Mouse (Mus musculus) megakaryocyte-erythroid progenitor cell, adult 5-6 weeks (primary cell): ENCODE results near the gene Zscan26. TPM values are rescaled to one million over a fixed set of nuclear protein-coding genes. Genes with fewer than 3 reads are reported as not detected.

Source experiments
- ATAC-seq: replicated peaks from 2 replicates; pipeline ENCODE4 v1.8.0; 2016; ENCODE audit warnings: mild to moderate bottlenecking, inconsistent platforms; ENCODE audit not compliant: severe bottlenecking, poor library complexity, low FRiP score, low TSS enrichment
- total RNA-seq, 2 experiments: library from RNA; stranded (forward) in 1 of 2; stranded (reverse) in 1 of 2; fragments of 200-1000, 215-1000 nt in 1 of 2; fragments of >200 nt in 1 of 2; fragmentation: Nextera tagmentation in 1 of 2; gene quantifications; 2 replicates each; pipeline ENCODE4 v1.2.3; 2014 to 2017

The Zscan26 gene
- total RNA-seq, 2 experiments from 2014 or later: 16.8 to 23.8 TPM

DNA sequence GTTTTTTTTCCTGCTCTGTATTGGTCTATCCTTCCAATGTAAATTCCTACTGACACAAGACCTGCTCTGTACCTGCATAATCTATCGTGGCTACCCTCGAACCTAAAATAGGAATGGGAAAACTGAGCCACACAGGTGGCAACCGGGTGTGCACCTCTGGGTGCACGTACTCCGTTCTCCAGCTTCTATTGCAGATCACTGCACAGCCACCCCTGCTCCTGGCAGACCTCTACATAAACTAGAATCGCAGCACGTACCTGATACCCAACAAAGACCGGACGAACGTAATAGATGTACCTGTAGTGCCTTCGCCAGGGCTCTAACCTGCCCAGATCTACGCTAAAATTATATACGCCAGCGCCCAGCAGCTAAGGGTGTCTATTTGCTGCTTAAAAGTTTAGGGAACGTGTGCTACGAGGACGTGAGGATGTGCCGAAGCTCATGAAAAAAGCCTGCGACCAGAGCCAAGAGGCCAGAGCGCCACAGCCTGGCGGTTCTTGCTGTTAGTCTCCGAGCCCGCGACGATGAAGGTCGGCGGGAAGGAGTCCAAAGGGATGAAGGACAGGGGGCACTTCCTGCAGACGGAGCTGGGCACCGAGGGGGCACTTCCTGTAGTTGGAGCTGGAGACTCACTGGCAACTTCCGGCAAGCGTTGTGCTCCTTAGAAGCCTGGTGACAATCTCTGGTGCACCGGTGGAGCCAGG, 12.9 kb downstream of the Zscan26 start, which contains the start of gene Pgbd1:
Gene Pgbd1, minus strand, starts transcription at position 556 of the 704 bp plus-strand sequence.
- ATAC-seq: peak; percentile 98

- ATAC-seq: no peak
Measured at GRCm38 (mm10) chr13:21435476-21435875, 18.1 kb downstream of the Zscan26 start.

GRCm38 (mm10) chr13:21427631-21428030, 25.9 kb downstream of the Zscan26 start:
- ATAC-seq: no peak

- no peak for ATAC-seq
Measured at GRCm38 (mm10) chr13:21423301-21423700, 30.2 kb downstream of the Zscan26 start.

GRCm38 (mm10) chr13:21418865-21419264, 34.7 kb downstream of the Zscan26 start:
- ATAC-seq: peak; percentile 96

- ATAC-seq: no peak
Measured at GRCm38 (mm10) chr13:21417298-21418010, 36.1 kb downstream of the Zscan26 start.

GRCm38 (mm10) chr13:21415750-21416149, 37.8 kb downstream of the Zscan26 start:
- no peak for ATAC-seq

DNA sequence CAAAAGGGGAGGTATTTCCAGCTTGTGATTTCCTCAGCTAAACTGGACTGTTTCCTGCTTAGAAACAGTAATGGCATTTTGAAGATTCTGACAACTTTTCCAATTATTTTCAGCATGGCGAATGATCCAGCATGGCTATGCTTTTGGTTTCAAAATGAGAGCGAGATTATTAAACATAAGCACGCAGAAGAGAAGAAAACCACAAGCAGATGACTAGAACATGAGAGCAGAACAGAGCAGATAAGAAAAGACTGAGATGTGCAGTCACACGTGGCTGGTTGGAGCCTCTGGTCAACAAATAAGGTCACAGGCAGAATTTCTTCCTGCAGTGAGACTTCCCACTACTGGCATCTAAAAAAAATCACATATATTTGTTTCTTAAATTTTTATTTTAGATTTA, 38.3 kb downstream of the Zscan26 start:
- ATAC-seq: 0 out of 2 replicates have a peak, but pooled peaks have one; percentile 63

DNA sequence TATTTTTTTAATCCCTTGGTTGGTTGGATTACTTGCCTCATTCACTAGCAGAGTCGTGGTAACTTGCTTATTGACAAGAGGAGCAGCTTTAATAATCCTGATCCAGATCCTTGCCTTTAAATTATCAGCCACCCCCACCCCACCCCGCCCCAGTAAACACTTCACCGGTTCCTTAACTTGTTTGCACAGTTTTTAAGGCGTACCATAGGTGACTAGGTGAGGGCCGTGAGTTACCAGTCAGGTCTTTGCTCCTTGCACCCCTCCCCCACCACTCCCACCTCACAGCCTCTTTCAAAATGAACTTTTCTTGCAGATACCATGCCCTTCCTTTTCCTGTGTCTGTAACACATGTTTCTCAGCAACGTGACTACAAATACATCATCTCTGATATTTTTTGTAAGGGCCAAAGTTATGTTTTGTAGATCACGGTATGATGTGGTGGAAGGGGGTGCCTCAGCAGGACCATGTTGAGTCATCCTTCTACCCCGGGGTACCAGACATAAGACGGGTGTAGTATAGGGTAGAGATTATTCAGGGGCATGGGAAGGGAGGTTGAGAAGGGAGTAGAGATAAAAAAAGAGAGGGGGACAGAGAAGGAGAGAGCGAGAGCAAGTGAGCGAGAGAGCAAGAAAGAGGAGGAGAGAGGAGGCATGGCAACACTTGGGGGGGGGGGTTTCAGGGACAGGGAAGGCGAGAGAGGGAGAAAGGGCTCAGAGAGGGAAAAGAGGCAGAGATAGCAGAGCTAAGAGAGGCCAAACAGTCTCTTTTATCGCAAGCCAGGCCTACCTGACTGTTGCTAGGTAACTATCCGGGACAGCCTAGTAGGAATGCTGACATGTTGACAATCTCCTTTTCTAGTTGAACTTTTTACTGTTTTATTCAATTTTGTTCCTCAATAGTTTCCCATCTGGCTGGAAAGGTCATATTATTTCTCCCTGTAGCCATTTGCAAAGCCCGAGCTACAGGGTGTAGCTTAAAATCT, 39.0 kb downstream of the Zscan26 start:
- ATAC-seq: 0 out of 2 replicates have a peak, but pooled peaks have one; percentile 38

DNA sequence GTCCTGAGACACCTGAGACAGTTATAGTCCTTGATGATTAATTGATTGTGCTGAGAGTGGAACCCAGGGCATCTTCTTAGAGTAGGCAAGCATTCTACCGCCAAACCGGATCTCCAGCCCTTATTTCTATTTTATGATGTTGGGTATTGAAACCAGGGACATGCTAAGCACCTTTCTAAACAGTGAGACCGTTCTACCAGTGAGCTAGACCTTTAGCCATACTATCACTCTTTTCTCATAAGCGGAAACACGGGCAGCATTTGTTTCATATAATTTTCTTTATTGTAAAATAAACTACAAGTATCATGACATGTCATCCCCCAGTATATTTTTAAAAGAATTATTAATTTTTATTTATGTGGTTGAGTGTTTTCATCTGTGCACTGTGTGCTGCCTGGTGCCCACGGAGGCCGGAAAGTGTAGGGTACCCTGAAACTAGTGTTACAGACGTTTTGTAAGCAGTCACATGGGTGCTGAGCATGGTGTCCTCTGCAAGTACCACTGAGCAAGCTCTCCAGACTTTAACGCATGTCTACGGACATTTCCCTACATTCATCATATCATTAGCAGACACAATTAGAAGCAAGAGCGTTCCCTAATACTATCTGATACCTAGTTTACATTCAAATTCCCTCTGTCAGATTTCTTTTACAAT, 44.6 kb downstream of the Zscan26 start:
- no peak for ATAC-seq

DNA sequence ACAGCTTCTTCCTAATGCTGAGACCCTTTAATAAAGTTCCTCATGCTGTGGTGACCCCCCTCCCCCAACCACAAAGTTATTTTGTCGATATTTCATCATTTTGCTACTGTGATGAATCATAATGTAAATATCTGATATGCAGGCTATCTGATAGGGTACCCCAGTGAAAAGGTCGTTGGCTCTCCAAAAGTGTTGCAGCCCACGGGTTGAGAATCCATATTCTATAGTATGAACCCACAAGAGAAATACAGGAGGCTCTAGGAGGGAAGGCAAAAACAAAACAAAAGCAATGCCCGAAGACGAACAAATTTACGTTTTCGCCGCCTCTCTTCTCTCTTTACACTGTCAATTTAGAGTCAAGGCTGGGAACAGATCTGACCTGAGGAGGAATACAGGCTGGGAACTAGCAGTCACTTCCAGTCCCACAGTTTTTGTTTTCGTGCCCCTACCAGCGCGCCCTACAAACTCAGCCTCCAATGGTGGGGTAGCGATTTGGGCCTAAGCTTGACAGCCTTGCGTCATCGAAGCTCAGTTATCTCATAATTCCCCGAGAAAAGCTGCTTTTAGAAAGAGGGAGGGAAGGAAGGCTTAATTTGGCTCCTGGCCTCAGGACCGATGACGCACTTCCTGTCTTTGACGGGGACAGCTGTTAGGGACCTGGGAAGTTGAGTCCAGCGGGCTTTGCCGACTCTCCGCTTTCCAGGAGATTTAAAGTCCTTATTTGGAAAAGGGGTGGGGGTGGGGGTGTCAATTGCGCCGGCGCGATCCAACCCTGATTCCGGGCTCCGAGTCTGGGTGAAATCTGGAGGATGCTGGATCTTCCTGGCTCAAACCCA, 45.3 kb downstream of the Zscan26 start:
- ATAC-seq: peak; percentile 98

GRCm38 (mm10) chr13:21407341-21407740, 46.2 kb downstream of the Zscan26 start:
- ATAC-seq: no peak

DNA sequence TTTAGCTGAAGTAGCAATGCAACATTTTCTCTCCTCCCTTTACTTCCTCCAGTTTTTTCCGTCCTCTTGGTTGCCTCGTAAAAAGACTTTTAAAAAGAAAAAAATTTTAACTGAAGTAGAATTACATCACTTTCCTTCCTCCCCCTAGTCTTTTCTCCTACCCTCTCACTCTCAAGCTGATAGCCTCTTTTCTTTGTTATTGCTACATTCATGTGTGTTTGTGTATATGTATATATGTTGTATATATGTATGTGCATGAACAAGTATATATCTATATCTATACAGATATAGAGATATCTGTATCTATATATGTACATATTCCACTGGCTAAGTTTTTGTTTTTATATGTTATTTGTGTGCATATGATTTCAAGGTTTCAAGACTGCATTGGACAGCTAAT, 50.7 kb downstream of the Zscan26 start:
- no peak for ATAC-seq

- ATAC-seq: peak; percentile 95
Measured at GRCm38 (mm10) chr13:21402287-21402846, 51.2 kb downstream of the Zscan26 start, which contains the start of gene Zkscan3. Gene Zkscan3 (minus strand): TSS chr13:21402755.

GRCm38 (mm10) chr13:21401636-21402286, 51.8 kb downstream of the Zscan26 start:
- peak; percentile 58; the same call in 1 of the 2 replicates for ATAC-seq

GRCm38 (mm10) chr13:21401166-21401565, 52.4 kb downstream of the Zscan26 start:
- ATAC-seq: no peak

DNA sequence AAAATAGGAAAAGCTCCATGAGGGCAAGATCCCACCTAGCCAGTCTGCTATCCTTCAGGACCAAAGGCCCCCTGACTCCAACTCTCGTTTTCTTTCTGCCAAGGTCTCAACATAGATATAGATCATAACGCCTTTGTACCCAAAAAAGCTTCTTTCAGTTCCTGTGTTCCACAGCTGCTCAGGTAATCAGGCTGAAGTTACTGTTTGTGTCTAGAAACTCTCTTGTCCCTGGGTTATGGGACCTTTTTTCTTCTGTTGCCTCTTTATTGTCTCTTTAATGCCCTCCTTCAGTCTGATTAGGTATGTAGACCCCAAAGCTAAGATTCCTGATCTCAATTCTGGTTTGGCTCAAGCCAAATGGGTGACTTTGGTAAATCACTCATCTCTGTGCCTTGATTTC, 56.0 kb downstream of the Zscan26 start:
- ATAC-seq: no peak
